Mouse (Mus musculus): Measurements from ENCODE around the gene Rnf5. TPM values are rescaled to one million over a fixed set of nuclear protein-coding genes. Genes with fewer than 3 reads are reported as not detected.

Rnf5 gene
- polyA plus RNA-seq, 1 experiment from 2014 or later, result 99.7 TPM

DNA sequence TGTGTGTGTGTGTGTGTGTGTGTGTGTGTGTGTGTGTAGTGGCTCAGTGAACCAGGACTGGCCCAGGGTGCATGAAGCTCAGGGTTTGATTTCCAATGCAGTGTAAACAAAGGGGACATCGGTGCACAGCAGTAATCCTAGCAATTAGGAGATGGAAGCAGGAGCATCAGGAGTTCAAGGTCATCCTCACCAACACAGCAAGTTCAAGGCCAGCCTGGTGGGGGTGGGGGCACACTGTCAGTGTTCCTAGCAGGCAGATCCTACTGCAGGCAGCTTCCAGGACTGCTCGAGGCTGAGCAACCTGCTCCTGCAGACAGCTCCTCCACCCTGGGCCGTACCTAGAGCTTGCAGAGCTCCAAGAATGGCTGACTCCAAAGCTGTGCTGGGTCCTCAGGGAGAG lies 40.9 kb downstream of the Rnf5 start:
- ATAC-seq (replicated peaks; ENCODE audit: insufficient number of reproducible peaks, insufficient read depth, low FRiP score, low read depth), result no peak
- Histone ChIP-seq H3K4me1 (replicated peaks) (peaks cover 13% of the 10 kb centered on the region), H3K9ac (no peak overlapping the region), H3K27ac (no peak overlapping the region), H3K4me2 (no peak overlapping the region), H3K4me3 (no peak overlapping the region), H3K9me3 (replicated peaks) (no peaks in the 10 kb centered on the region), H3K36me3 (no peaks in the 10 kb centered on the region), H3K27me3 (peaks cover 4% of the 10 kb centered on the region; the same call in 1 of the 2 replicates)
- whole genome bisulfite sequencing, result 70% methylated on average over 3 of the region's 3 CpGs

DNA sequence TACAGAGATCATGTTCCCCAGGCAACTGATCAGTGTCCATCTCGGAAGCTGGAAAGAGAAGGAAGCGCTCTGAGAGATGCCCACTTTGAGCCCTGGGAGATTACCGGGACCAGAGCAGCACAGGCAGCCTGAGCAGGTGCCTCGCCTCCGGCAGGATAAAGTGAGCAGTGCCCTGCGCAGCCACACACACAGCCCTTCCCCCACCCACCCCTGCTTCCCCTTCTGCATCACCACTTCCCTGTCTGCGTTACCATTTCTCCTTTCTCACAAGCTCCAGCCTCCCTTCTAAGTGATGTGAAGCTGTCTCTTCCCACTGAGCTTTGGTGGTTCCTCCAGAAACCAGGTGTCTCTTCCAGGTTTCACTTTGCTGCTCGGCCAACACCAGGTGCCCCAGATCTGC lies 42.3 kb downstream of the Rnf5 start:
- 33% methylated on average over 8 of the region's 8 CpGs for WGBS
- peak overlapping the region; percentile 64 for H3K27ac ChIP-seq

DNA sequence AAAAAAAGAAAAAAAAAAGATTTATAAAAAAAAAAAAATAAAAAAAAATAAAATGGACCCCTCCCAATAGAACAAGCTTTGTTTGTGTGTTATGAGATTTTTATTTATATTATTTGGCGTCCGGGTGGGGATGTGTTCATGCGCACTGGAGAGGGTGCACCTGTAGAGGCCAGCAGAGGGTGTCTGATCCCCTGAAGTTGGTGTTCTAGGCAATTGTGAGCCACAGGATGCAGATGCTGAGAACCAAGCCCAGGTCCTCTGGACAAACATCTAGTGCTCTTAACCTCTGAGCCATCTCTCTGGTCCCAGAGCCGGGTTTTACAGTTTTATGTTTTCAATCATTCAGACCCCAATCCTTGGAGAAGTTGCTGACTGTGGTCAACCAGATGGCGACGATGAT lies 43.1 kb downstream of the Rnf5 start:
- no peak for ATAC-seq (replicated peaks; ENCODE audit: insufficient number of reproducible peaks, insufficient read depth, low FRiP score, low read depth)
- Histone ChIP-seq H3K27ac (no peak overlapping the region), H3K4me3 (no peak overlapping the region), H3K4me1 (replicated peaks) (peaks cover 13% of the 10 kb centered on the region), H3K4me2 (no peak overlapping the region), H3K27me3 (no peaks in the 10 kb centered on the region), H3K9me3 (replicated peaks) (no peaks in the 10 kb centered on the region), H3K36me3 (no peaks in the 10 kb centered on the region), H3K9ac (no peak overlapping the region)
- 87% methylated on average over 6 of the region's 6 CpGs for WGBS

More for the DNA sequence above, 42.3 kb downstream of the Rnf5 start:
- no peaks in the 10 kb centered on the region for H3K36me3 ChIP-seq
- no peak overlapping the region for H3K4me3 ChIP-seq
- H3K4me2 ChIP-seq, result peak overlapping the region; percentile 30; the same call in 1 of the 2 replicates
- H3K9me3 ChIP-seq (replicated peaks), result no peaks in the 10 kb centered on the region
- no peak overlapping the region for H3K9ac ChIP-seq
- H3K4me1 ChIP-seq (replicated peaks), result peaks cover 13% of the 10 kb centered on the region
- ATAC-seq (replicated peaks; ENCODE audit: insufficient number of reproducible peaks, insufficient read depth, low FRiP score, low read depth), result no peak
- no peaks in the 10 kb centered on the region for H3K27me3 ChIP-seq

DNA sequence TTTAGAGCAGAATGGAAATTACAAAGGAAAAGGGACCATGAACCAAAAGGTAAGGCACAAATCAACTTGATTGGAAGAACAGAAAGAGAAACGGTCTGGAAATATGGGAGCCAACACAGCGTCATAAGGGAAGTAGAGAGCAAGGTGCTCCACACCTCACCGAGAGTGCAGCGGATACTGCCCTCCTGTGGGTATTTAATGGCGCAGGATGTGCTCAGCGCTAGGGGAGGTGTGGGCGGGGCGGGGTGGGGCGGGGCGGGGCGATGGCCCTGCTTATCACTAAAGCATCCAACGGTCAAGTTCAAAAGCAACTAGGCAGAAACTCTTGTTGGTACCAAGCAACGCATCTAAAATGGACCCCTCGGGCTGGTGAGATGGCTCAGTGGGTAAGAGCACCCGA lies 43.6 kb downstream of the Rnf5 start:
- H3K27ac ChIP-seq, result no peak overlapping the region
- H3K9me3 ChIP-seq (replicated peaks), result no peaks in the 10 kb centered on the region
- H3K4me1 ChIP-seq (replicated peaks), result peaks cover 11% of the 10 kb centered on the region
- no peak overlapping the region for H3K4me3 ChIP-seq
- H3K36me3 ChIP-seq, result no peaks in the 10 kb centered on the region
- H3K27me3 ChIP-seq, result no peaks in the 10 kb centered on the region
- no peak overlapping the region for H3K9ac ChIP-seq
- 23% methylated on average over 15 of the region's 15 CpGs for WGBS
- no peak overlapping the region for H3K4me2 ChIP-seq
- no peak for ATAC-seq (replicated peaks; ENCODE audit: insufficient number of reproducible peaks, insufficient read depth, low FRiP score, low read depth)

DNA sequence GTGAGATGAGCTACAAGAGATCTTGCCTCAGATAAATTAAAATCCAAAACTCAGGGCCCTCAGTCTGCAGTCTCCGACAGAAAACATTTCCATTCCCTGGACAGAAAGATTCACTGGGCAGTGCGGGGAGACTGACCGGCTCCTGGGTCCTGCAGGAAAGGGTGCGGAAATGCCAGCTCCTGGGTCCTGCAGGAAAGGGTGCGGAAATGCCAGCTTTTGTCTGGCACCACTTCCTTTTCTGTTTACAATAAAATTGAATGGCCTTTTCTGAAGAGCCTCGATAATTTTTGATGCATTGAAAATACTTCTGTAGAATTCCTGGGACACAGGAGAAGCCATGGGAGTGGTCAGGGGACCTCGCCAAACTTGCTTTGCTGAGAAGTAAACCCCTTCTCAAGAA lies 44.4 kb downstream of the Rnf5 start:
- H3K9me3 ChIP-seq (replicated peaks), result no peaks in the 10 kb centered on the region
- 76% methylated on average over 7 of the region's 7 CpGs for WGBS
- 0 out of 2 replicates have a peak, but pooled peaks cover 3% of the 10 kb centered on the region for H3K27me3 ChIP-seq
- no peaks in the 10 kb centered on the region for H3K36me3 ChIP-seq
- peaks cover 3% of the 10 kb centered on the region for H3K4me1 ChIP-seq (replicated peaks)
- H3K9ac ChIP-seq, result no peak overlapping the region
- no peak for ATAC-seq (replicated peaks; ENCODE audit: insufficient number of reproducible peaks, insufficient read depth, low FRiP score, low read depth)
- H3K4me2 ChIP-seq, result no peak overlapping the region
- H3K27ac ChIP-seq, result no peak overlapping the region
- no peak overlapping the region for H3K4me3 ChIP-seq

DNA sequence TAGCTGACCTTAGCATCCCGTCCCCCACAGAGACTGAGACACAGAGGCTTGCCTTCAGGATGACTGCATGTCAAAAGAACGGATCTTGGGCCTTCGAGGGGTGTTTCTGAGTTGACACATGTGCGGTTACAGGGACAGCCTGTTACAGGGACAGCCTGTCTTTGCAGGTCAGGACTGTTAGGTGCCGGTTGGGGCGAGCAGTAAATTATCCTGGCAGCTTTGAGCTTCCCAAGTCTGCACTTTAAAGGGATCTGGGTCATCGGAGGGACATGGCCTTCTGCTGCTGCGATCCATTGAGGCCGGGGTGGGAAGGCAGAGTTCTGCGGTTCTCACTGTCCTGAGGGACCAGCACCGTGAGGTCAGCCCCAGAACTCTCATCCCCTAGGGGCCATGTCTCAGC lies 46.1 kb downstream of the Rnf5 start:
- no peak overlapping the region for H3K4me3 ChIP-seq
- H3K9me3 ChIP-seq (replicated peaks), result no peaks in the 10 kb centered on the region
- H3K9ac ChIP-seq, result no peak overlapping the region
- H3K27me3 ChIP-seq, result 0 out of 2 replicates have a peak, but pooled peaks cover 3% of the 10 kb centered on the region
- WGBS, result 65% methylated on average over 11 of the region's 11 CpGs
- H3K27ac ChIP-seq, result no peak overlapping the region
- H3K36me3 ChIP-seq, result no peaks in the 10 kb centered on the region
- no peaks in the 10 kb centered on the region for H3K4me1 ChIP-seq (replicated peaks)
- H3K4me2 ChIP-seq, result no peak overlapping the region
- no peak for ATAC-seq (replicated peaks; ENCODE audit: insufficient number of reproducible peaks, insufficient read depth, low FRiP score, low read depth)

DNA sequence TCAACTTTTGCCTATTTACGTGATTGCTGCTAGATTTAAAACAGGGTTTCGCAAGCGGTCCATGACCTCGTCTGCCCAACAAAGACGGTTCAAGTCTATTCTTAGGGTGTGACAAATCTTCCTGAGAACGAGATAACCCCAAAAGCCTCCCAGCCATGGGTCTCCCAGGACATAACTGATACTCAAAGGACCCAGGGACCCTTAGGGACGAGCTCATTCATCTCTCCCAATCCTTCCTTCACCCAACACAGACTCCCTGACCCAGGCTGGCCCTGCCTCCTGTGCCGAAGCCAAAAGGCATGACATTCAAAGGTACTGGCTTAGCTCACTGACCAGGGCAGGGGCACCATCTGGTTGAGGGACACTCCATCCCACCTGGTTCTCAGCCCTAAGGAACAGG lies 47.1 kb downstream of the Rnf5 start:
- no peak for ATAC-seq (replicated peaks; ENCODE audit: insufficient number of reproducible peaks, insufficient read depth, low FRiP score, low read depth)
- 73% methylated on average over 8 of the region's 8 CpGs for whole genome bisulfite sequencing
- Histone ChIP-seq H3K4me3 (no peak overlapping the region), H3K27me3 (0 out of 2 replicates have a peak, but pooled peaks cover 3% of the 10 kb centered on the region), H3K27ac (no peak overlapping the region), H3K4me1 (replicated peaks) (no peaks in the 10 kb centered on the region), H3K9ac (no peak overlapping the region), H3K4me2 (no peak overlapping the region), H3K36me3 (no peaks in the 10 kb centered on the region), H3K9me3 (replicated peaks) (no peaks in the 10 kb centered on the region)

DNA sequence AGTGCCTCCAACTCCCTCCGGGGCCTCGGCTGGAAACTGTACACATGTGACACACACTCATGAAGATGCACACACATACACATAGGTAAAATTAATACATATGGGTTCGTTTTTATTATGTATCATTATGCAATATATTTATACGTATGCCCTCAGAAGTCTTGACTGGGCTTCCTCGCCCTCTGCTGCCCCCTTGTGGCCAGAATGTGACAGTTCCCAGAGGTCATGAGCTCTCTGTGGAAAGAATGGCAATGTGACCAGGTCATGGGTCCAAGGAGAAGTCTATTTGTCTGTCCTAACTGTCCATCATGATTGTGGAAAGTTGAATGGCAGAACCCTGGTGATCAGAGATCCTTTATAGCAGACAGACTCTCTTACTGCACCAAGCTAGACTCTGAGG lies 48.0 kb downstream of the Rnf5 start:
- no peaks in the 10 kb centered on the region for H3K9me3 ChIP-seq (replicated peaks)
- no peak overlapping the region for H3K9ac ChIP-seq
- no peaks in the 10 kb centered on the region for H3K4me1 ChIP-seq (replicated peaks)
- H3K36me3 ChIP-seq, result no peaks in the 10 kb centered on the region
- WGBS, result 20% methylated on average over 5 of the region's 5 CpGs
- H3K27ac ChIP-seq, result no peak overlapping the region
- H3K27me3 ChIP-seq, result 0 out of 2 replicates have a peak, but pooled peaks cover 3% of the 10 kb centered on the region
- no peak for ATAC-seq (replicated peaks; ENCODE audit: insufficient number of reproducible peaks, insufficient read depth, low FRiP score, low read depth)
- no peak overlapping the region for H3K4me3 ChIP-seq
- H3K4me2 ChIP-seq, result no peak overlapping the region

Other genes starting within 250 kb of the Rnf5 start
- 0.09 TPM in 1 of 2 replicates, not detected in the other for gene Btnl2, start 248.9 kb downstream of the Rnf5 start, polyA plus RNA-seq (2015; fragmentation: Nextera tagmentation; extraction: Ambion mirVana)
- gene Btnl1, start 226.6 kb downstream of the Rnf5 start, polyA plus RNA-seq (2015; fragmentation: Nextera tagmentation; extraction: Ambion mirVana), result not detected in 2 replicates
- gene BC051142, start 204.9 kb downstream of the Rnf5 start, polyA plus RNA-seq (2015; fragmentation: Nextera tagmentation; extraction: Ambion mirVana), result 0.20 TPM in 1 of 2 replicates, not detected in the other
- not detected in 2 replicates for gene Btnl4, start 126.4 kb downstream of the Rnf5 start, polyA plus RNA-seq (2015; fragmentation: Nextera tagmentation; extraction: Ambion mirVana)
- not detected in 2 replicates for gene Btnl6, start 86.3 kb downstream of the Rnf5 start, polyA plus RNA-seq (2015; fragmentation: Nextera tagmentation; extraction: Ambion mirVana)
- gene Notch4, start 39.4 kb downstream of the Rnf5 start, polyA plus RNA-seq (2015; fragmentation: Nextera tagmentation; extraction: Ambion mirVana), result 5.8 and 7.8 TPM in 2 replicates
- gene Gpsm3, start 13.9 kb downstream of the Rnf5 start, polyA plus RNA-seq (2015; fragmentation: Nextera tagmentation; extraction: Ambion mirVana), result 5.5 and 13.1 TPM in 2 replicates
- gene Pbx2, start 12.4 kb downstream of the Rnf5 start, polyA plus RNA-seq (2015; fragmentation: Nextera tagmentation; extraction: Ambion mirVana), result 4.8 and 5.5 TPM in 2 replicates
- gene Ager, start 5.8 kb downstream of the Rnf5 start, polyA plus RNA-seq (2015; fragmentation: Nextera tagmentation; extraction: Ambion mirVana), result 6.4 and 12.3 TPM in 2 replicates
- 45.7 and 53.9 TPM in 2 replicates for gene Agpat1, start 572 bp upstream of the Rnf5 start, polyA plus RNA-seq (2015; fragmentation: Nextera tagmentation; extraction: Ambion mirVana)
- gene Egfl8, start 12.3 kb upstream of the Rnf5 start, polyA plus RNA-seq (2015; fragmentation: Nextera tagmentation; extraction: Ambion mirVana), result 1.3 and 2.2 TPM in 2 replicates
- gene Ppt2, start 24.8 kb upstream of the Rnf5 start, polyA plus RNA-seq (2015; fragmentation: Nextera tagmentation; extraction: Ambion mirVana), result 22.9 and 24.8 TPM in 2 replicates
- gene Prrt1, start 25.8 kb upstream of the Rnf5 start, polyA plus RNA-seq (2015; fragmentation: Nextera tagmentation; extraction: Ambion mirVana), result 0.42 and 1.2 TPM in 2 replicates
- 10.7 and 12.9 TPM in 2 replicates for gene Fkbpl, start 41.1 kb upstream of the Rnf5 start, polyA plus RNA-seq (2015; fragmentation: Nextera tagmentation; extraction: Ambion mirVana)
- 39.6 and 54.5 TPM in 2 replicates for gene Atf6b, start 43.5 kb upstream of the Rnf5 start, polyA plus RNA-seq (2015; fragmentation: Nextera tagmentation; extraction: Ambion mirVana)
- gene Tnxb, start 66.8 kb upstream of the Rnf5 start, polyA plus RNA-seq (2015; fragmentation: Nextera tagmentation; extraction: Ambion mirVana), result 2.3 and 3.2 TPM in 2 replicates
- gene C4b, start 140.2 kb upstream of the Rnf5 start, polyA plus RNA-seq (2015; fragmentation: Nextera tagmentation; extraction: Ambion mirVana), result 0.53 and 0.77 TPM in 2 replicates
- gene Cyp21a1, start 200.9 kb upstream of the Rnf5 start, polyA plus RNA-seq (2015; fragmentation: Nextera tagmentation; extraction: Ambion mirVana), result 0.93 TPM in 1 of 2 replicates, not detected in the other
- 19.4 and 23.4 TPM in 2 replicates for gene Stk19, start 233.3 kb upstream of the Rnf5 start, polyA plus RNA-seq (2015; fragmentation: Nextera tagmentation; extraction: Ambion mirVana)
- gene Dxo, start 233.3 kb upstream of the Rnf5 start, polyA plus RNA-seq (2015; fragmentation: Nextera tagmentation; extraction: Ambion mirVana), result 32.0 and 40.8 TPM in 2 replicates
- 23.6 and 35.9 TPM in 2 replicates for gene Skiv2l, start 246.5 kb upstream of the Rnf5 start, polyA plus RNA-seq (2015; fragmentation: Nextera tagmentation; extraction: Ambion mirVana)
- gene Nelfe, start 246.7 kb upstream of the Rnf5 start, polyA plus RNA-seq (2015; fragmentation: Nextera tagmentation; extraction: Ambion mirVana), result 53.3 and 70.9 TPM in 2 replicates

Data from heart, embryonic 15.5 days (tissue).